Mouse (Mus musculus) neural tube, embryonic 13.5 days (tissue): ENCODE results near the gene Arhgap45. TPM values are rescaled to one million over a fixed set of nuclear protein-coding genes. Genes with fewer than 3 reads are reported as not detected.

Source experiments
- ATAC-seq: fragments of 200-750 bp; cut with Nextera tagmentation; 2 replicates; pipeline ENCODE4 v1.8.0; 2017; ENCODE audit warnings: low read depth, mild to moderate bottlenecking, moderate TSS enrichment, moderate library complexity
- H3K27ac ChIP-seq: fragments of 300-500 bp; sonication (generic); replicated peaks from 2 replicates; pipeline ENCODE4 v1.5.1; 2015; ENCODE audit warnings: moderate library complexity, mild to moderate bottlenecking, inconsistent platforms
- H3K27me3 ChIP-seq: fragments of 300-500 bp; sonication (generic); 2 replicates; pipeline ENCODE4 v1.6.1; 2015; ENCODE audit warnings: mild to moderate bottlenecking, inconsistent platforms
- H3K36me3 ChIP-seq: fragments of 300-500 bp; sonication (generic); 2 replicates; pipeline ENCODE4 v1.6.1; 2015; ENCODE audit warnings: mild to moderate bottlenecking, inconsistent platforms
- H3K4me1 ChIP-seq: fragments of 300-500 bp; sonication (generic); replicated peaks from 2 replicates; pipeline ENCODE4 v1.6.1; 2015; ENCODE audit warnings: inconsistent platforms
- H3K4me2 ChIP-seq: fragments of 300-500 bp; sonication (generic); 2 replicates; pipeline ENCODE4 v1.6.1; 2015; ENCODE audit warnings: inconsistent platforms, mild to moderate bottlenecking, moderate library complexity
- H3K4me3 ChIP-seq: fragments of 300-500 bp; sonication (generic); 2 replicates; pipeline ENCODE4 v1.5.1; 2015; ENCODE audit warnings: mild to moderate bottlenecking, inconsistent platforms
- H3K9ac ChIP-seq: fragments of 300-500 bp; sonication (generic); 2 replicates; pipeline ENCODE4 v1.6.1; 2015; ENCODE audit warnings: moderate library complexity, mild to moderate bottlenecking, inconsistent platforms
- H3K9me3 ChIP-seq: fragments of 300-500 bp; sonication (generic); 2 replicates; pipeline ENCODE4 v1.6.1; 2016; ENCODE audit warnings: inconsistent platforms
- WGBS: fragments of 180-500 bp; shearing (Covaris S2); methylation state at CpG from one replicate; pipeline ENCODE4 v1.1.7; 2015; 5-methylcytosine and 5-hydroxymethylcytosine counted together
- polyA plus RNA-seq: library from polyadenylated mRNA; unstranded; fragments of >200 nt; fragmentation: Nextera tagmentation; extraction: Ambion mirVana; gene quantifications from 2 replicates; pipeline ENCODE4 v1.2.1, GENCODE M21; 2015

Gene Arhgap45
- polyA plus RNA-seq, 1 experiment from 2014 or later = 2.4 TPM

DNA sequence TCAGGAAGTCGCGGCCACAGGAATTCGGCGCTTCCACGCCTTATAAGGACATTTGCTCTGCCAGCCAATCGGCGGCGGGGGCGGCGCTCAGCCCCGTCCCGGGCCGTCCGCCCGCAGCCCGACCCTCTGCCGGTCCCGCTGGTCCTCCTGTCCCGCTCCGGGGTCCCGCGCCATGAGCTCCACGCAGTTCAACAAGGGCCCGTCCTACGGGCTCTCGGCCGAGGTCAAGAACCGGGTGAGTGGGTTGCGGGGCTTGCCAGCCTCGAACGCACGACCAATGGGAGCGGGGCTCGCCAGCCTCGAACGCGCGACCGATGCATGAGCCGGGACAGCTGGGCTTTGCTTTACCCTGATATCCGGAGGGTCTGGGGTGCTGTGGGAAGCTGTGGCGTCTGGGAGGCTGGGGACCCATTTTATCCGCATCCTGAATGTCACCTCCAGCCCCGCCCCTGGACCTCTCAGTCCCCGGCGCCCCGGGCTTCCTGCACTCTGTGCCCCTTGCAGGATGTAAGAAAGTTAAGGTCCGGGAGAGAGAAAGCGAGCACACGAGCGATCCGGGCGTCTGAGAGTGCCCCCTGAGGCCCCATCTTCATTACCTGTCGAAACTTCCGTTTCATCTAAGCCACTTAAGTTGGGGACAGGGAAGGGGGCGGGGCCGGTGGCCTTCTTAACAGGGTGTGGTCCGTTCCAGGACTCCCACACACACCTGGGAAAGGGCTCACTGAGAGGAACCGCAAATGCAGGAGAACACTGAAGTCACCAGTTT, 27.8 kb upstream of the Arhgap45 start, which contains the start of gene Cnn2:
Gene Cnn2, plus strand, starts transcription at position 79 of the 766 bp plus-strand sequence.
- peak within 1 kb of the TSS; percentile 45 for H3K4me3 ChIP-seq
- H3K36me3 ChIP-seq = no peaks in the 10 kb centered on the region
- WGBS = 1% methylated on average over 59 of the region's 59 CpGs
- peaks cover 44% of the 10 kb centered on the region for H3K27me3 ChIP-seq
- H3K27ac ChIP-seq = peak within 1 kb of the TSS; percentile 25
- peak within 1 kb of the TSS; percentile 67 for H3K9ac ChIP-seq
- peaks cover 3% of the 10 kb centered on the region; the same call in 1 of the 2 replicates for H3K9me3 ChIP-seq
- ATAC-seq = no peak
- peak within 1 kb of the TSS; percentile 80 for H3K4me2 ChIP-seq
- peaks cover 41% of the 10 kb centered on the region for H3K4me1 ChIP-seq

GRCm38 (mm10) chr10:79989272-79989786, 27.1 kb upstream of the Arhgap45 start:
- Histone ChIP-seq H3K4me3 (peak overlapping the region; percentile 45), H3K4me1 (peaks cover 40% of the 10 kb centered on the region), H3K27ac (no peak overlapping the region), H3K4me2 (peak overlapping the region; percentile 80), H3K27me3 (peaks cover 44% of the 10 kb centered on the region), H3K9ac (peak overlapping the region; percentile 67), H3K9me3 (peaks cover 3% of the 10 kb centered on the region; the same call in 1 of the 2 replicates), H3K36me3 (peaks cover 2% of the 10 kb centered on the region; the same call in 1 of the 2 replicates)
- 39% methylated on average over 8 of the region's 8 CpGs for WGBS
- ATAC-seq = no peak

- peak overlapping the region; percentile 34; the same call in 1 of the 2 replicates for H3K9ac ChIP-seq
Observed at GRCm38 (mm10) chr10:79989870-79990269, 26.6 kb upstream of the Arhgap45 start.

GRCm38 (mm10) chr10:79991099-79991498, 25.4 kb upstream of the Arhgap45 start:
- H3K27ac ChIP-seq = no peak overlapping the region
- peaks cover 36% of the 10 kb centered on the region for H3K4me1 ChIP-seq
- H3K9me3 ChIP-seq = peaks cover 3% of the 10 kb centered on the region; the same call in 1 of the 2 replicates
- ATAC-seq = no peak
- peaks cover 5% of the 10 kb centered on the region; the same call in 1 of the 2 replicates for H3K36me3 ChIP-seq
- H3K9ac ChIP-seq = no peak overlapping the region
- no peak overlapping the region for H3K4me2 ChIP-seq
- peaks cover 44% of the 10 kb centered on the region for H3K27me3 ChIP-seq
- H3K4me3 ChIP-seq = no peak overlapping the region
- WGBS = 61% methylated on average over 12 of the region's 12 CpGs

More at GRCm38 (mm10) chr10:79989870-79990269, 26.6 kb upstream of the Arhgap45 start:
- Histone ChIP-seq H3K4me1 (peaks cover 40% of the 10 kb centered on the region), H3K27ac (no peak overlapping the region), H3K36me3 (peaks cover 5% of the 10 kb centered on the region; the same call in 1 of the 2 replicates), H3K9me3 (peaks cover 3% of the 10 kb centered on the region; the same call in 1 of the 2 replicates), H3K27me3 (peaks cover 44% of the 10 kb centered on the region), H3K4me3 (peak overlapping the region; percentile 45), H3K4me2 (peak overlapping the region; percentile 80)
- ATAC-seq = no peak
- WGBS = 16% methylated on average over 15 of the region's 15 CpGs

DNA sequence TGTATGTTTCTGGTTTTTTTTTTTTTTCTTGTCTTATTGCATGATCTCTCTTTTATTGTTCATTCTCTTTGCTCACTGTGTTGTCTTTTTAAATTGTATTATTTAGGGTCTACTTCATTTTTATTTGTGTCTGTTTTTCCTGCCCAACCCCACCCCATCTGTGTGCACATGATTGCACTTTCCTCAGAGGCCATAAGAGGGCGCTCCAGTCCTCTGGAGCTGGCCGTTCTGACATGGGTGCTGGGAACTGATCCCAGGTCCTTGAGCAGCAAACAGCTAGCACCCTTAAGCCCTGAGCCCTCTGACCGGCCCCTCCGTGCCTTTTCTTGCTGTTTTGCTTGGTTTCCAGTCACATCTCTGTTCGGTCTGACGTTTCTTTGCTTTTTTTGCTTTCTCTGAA, 24.9 kb upstream of the Arhgap45 start:
- 85% methylated on average over 6 of the region's 6 CpGs for WGBS
- Histone ChIP-seq H3K4me3 (no peak overlapping the region), H3K9me3 (peaks cover 3% of the 10 kb centered on the region; the same call in 1 of the 2 replicates), H3K4me2 (no peak overlapping the region), H3K27me3 (peaks cover 44% of the 10 kb centered on the region), H3K36me3 (peaks cover 5% of the 10 kb centered on the region; the same call in 1 of the 2 replicates), H3K27ac (no peak overlapping the region), H3K4me1 (peaks cover 32% of the 10 kb centered on the region), H3K9ac (no peak overlapping the region)
- ATAC-seq = no peak

DNA sequence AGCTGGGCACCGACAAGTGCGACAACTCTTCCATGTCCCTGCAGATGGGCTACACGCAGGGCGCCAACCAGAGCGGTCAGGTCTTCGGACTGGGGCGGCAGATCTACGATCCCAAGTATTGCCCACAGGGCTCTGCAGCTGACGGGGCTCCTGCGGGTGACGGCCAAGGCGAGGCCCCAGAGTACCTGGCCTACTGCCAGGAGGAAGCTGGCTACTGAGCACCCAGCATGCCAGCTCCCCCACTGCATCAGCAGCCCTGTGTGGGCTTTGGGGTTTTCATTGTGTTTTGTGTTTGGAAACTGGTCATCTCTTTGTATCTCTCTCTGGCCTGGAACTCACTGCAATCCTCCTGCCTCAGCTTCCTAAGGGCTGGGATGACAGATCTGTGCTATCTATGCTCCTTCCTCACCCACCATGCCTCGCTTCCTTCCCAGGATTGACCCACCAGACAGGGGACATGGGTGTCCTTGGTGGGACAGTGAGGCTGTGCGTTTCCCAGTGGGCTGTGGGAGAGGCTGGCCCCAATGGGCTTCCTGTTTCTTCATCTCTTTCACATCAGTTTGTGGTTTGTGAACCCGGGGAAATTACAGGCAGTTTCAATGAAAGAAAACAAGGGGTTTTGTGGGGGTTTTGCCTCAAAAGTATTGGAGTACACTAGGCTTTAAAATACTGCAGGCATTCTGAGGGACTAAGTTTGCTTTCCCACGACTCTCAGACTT, 21.9 kb upstream of the Arhgap45 start:
- H3K4me2 ChIP-seq = no peak overlapping the region
- no peak overlapping the region for H3K9ac ChIP-seq
- peaks cover 3% of the 10 kb centered on the region; the same call in 1 of the 2 replicates for H3K9me3 ChIP-seq
- no peak overlapping the region for H3K4me3 ChIP-seq
- H3K27me3 ChIP-seq = peaks cover 16% of the 10 kb centered on the region
- peaks cover 5% of the 10 kb centered on the region; the same call in 1 of the 2 replicates for H3K36me3 ChIP-seq
- H3K4me1 ChIP-seq = peaks cover 20% of the 10 kb centered on the region
- WGBS = 81% methylated on average over 16 of the region's 16 CpGs
- no peak for ATAC-seq
- H3K27ac ChIP-seq = no peak overlapping the region

GRCm38 (mm10) chr10:79995636-79996035, 20.8 kb upstream of the Arhgap45 start:
- H3K27ac ChIP-seq = no peak overlapping the region
- H3K9ac ChIP-seq = no peak overlapping the region
- H3K27me3 ChIP-seq = peaks cover 12% of the 10 kb centered on the region
- H3K4me2 ChIP-seq = no peak overlapping the region
- ATAC-seq = no peak
- H3K4me3 ChIP-seq = peak overlapping the region; percentile 51; the same call in 1 of the 2 replicates
- peaks cover 3% of the 10 kb centered on the region; the same call in 1 of the 2 replicates for H3K9me3 ChIP-seq
- peaks cover 17% of the 10 kb centered on the region for H3K4me1 ChIP-seq
- 82% methylated on average over 1 of the region's 1 CpGs for WGBS
- peaks cover 5% of the 10 kb centered on the region; the same call in 1 of the 2 replicates for H3K36me3 ChIP-seq

DNA sequence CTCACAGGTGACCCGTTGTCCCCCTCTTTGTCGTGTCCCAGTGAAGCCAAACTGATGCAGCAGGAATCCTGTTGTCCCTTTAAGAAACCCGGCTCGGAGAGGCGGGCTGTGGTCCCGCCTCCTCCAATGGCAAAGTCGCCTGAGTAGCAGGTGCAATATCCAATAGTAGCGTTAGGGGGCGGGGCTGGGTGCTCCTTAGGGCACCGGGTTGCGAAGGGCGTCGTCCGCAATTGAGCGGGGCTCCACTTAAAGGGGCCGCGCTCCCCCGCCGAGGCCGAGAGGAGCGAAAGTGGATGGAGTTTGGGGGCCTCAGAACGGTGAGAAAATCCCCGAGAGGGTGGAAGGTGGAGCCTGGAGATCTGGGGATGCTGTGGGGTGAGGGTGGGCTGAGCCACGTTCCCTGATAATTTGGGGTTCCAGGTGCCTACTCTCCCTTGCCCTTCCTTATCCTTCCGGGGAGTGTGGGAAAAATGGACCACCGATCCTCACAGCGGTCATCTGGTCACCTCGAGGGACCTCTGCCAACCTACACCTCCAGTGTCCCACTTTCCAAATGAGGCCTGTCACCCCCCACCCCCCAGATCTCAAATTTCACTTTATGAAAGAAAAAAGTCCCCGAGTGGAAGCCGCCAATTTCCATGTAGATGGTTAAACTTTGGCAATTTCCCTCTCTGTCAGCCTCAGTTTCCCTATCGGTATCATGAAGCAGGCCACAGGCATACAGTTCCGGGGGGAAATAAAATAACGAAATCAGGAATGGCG, 20.0 kb upstream of the Arhgap45 start, which contains the start of gene Abca7:
Gene Abca7, plus strand, starts transcription at position 223 of the 762 bp plus-strand sequence.
- Histone ChIP-seq H3K9me3 (0 out of 2 replicates have a peak, but pooled peaks cover 3% of the 10 kb centered on the region), H3K4me3 (peak within 1 kb of the TSS; percentile 51), H3K9ac (peak within 1 kb of the TSS; percentile 74), H3K4me2 (peak within 1 kb of the TSS; percentile 70), H3K27me3 (peaks cover 13% of the 10 kb centered on the region), H3K27ac (peak within 1 kb of the TSS; percentile 68), H3K36me3 (peaks cover 5% of the 10 kb centered on the region; the same call in 1 of the 2 replicates), H3K4me1 (peaks cover 17% of the 10 kb centered on the region)
- WGBS = 1% methylated on average over 34 of the region's 34 CpGs
- peak; percentile 85 for ATAC-seq

DNA sequence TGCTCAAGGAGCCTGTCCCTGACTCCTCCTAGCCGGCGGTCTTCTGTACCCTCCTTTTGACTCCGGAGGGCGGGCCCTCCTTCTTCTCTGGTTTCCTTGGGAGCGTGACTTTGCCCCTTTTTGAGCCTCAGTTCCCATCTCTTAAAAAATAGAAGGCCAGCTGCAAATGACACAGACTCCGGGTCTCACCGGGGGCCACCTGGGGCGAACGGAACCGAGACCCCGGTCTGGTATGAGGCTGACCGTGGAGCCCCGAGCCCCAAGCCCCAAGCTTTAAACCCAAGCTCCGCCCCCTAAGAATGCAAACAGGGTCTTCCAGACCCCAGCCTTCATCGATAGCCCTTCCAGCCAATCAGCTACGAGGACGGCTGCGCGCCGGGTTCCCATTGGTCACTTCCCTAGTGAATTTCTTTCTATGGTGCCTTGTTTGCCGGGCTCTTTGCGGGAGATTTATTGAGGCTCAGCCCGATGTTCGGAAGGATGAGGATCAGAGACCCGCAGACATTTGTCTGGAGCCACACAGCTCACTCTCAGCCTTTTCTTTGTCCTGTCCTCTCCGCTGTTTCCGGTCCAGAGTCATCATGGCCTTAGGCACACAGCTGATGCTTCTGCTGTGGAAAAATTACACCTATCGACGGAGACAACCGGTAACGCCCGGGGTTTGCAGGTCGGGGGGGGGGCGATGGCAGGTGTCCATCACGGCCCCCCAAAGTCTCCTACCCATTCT, 19.3 kb upstream of the Arhgap45 start:
- peak; percentile 78 for ATAC-seq
- H3K9ac ChIP-seq = peak overlapping the region; percentile 74
- no peaks in the 10 kb centered on the region for H3K9me3 ChIP-seq
- peak overlapping the region; percentile 70 for H3K4me2 ChIP-seq
- H3K27me3 ChIP-seq = peaks cover 21% of the 10 kb centered on the region
- under 1% methylated on average over 35 of the region's 35 CpGs for WGBS
- peak overlapping the region; percentile 68 for H3K27ac ChIP-seq
- H3K4me3 ChIP-seq = peak overlapping the region; percentile 51
- H3K4me1 ChIP-seq = peaks cover 17% of the 10 kb centered on the region
- peaks cover 5% of the 10 kb centered on the region; the same call in 1 of the 2 replicates for H3K36me3 ChIP-seq

GRCm38 (mm10) chr10:79997819-79998218, 18.6 kb upstream of the Arhgap45 start:
- H3K4me3 ChIP-seq = peak overlapping the region; percentile 51
- peaks cover 5% of the 10 kb centered on the region; the same call in 1 of the 2 replicates for H3K36me3 ChIP-seq
- peak; percentile 25 for ATAC-seq
- H3K27me3 ChIP-seq = peaks cover 26% of the 10 kb centered on the region
- H3K9me3 ChIP-seq = no peaks in the 10 kb centered on the region
- peak overlapping the region; percentile 70 for H3K4me2 ChIP-seq
- H3K9ac ChIP-seq = peak overlapping the region; percentile 59
- 5% methylated on average over 15 of the region's 15 CpGs for WGBS
- H3K27ac ChIP-seq = peak overlapping the region; percentile 68
- peaks cover 17% of the 10 kb centered on the region for H3K4me1 ChIP-seq
